Mouse (Mus musculus) embryonic fibroblast, embryonic 13.5 days (primary cell): Measurements from ENCODE around the gene Ldb2.

ENCODE experiments used
- CTCF ChIP-seq: IDR thresholded peaks from 2 replicates; pipeline ENCODE4 v1.5.1; 2011; ENCODE audit warnings: mild to moderate bottlenecking, control low read depth, low read length, moderate library complexity, borderline replicate concordance; ENCODE audit not compliant: insufficient read depth
- POLR2A ChIP-seq: IDR thresholded peaks from 2 replicates; pipeline ENCODE4 v1.6.1; 2011; ENCODE audit warnings: low read depth, mild to moderate bottlenecking, control low read depth, low read length, moderate library complexity

- TF ChIP-seq POLR2A, result no peak
- TF ChIP-seq CTCF, result no peak
Measured at GRCm38 (mm10) chr5:44805960-44806359, 6.5 kb upstream of the Ldb2 start.
